Mouse (Mus musculus) hindbrain, embryonic 12.5 days (tissue): Measurements from ENCODE around the gene Lmo7. TPM values are rescaled to one million over a fixed set of nuclear protein-coding genes. Genes with fewer than 3 reads are reported as not detected.

Experiments
- ATAC-seq: fragments of 200-750 bp; cut with Nextera tagmentation; 2 replicates; pipeline ENCODE4 v1.8.0; 2017; ENCODE audit warnings: moderate TSS enrichment; ENCODE audit not compliant: low FRiP score
- H3K27ac ChIP-seq: fragments of 300-500 bp; sonication (generic); 2 replicates; pipeline ENCODE4 v1.5.1; 2016; ENCODE audit warnings: mild to moderate bottlenecking
- H3K27me3 ChIP-seq: fragments of 300-500 bp; sonication (generic); 2 replicates; pipeline ENCODE4 v1.6.1; 2016; ENCODE audit warnings: mild to moderate bottlenecking
- H3K36me3 ChIP-seq: fragments of 300-500 bp; sonication (generic); 2 replicates; pipeline ENCODE4 v1.6.1; 2016; ENCODE audit warnings: mild to moderate bottlenecking
- H3K4me1 ChIP-seq: fragments of 300-500 bp; sonication (generic); 2 replicates; pipeline ENCODE4 v1.6.1; 2016
- H3K4me2 ChIP-seq: fragments of 300-500 bp; sonication (generic); replicated peaks from 2 replicates; pipeline ENCODE4 v1.6.1; 2016; ENCODE audit warnings: mild to moderate bottlenecking
- H3K4me3 ChIP-seq: fragments of 300-500 bp; sonication (generic); 2 replicates; pipeline ENCODE4 v1.5.1; 2016; ENCODE audit warnings: mild to moderate bottlenecking
- H3K9ac ChIP-seq: fragments of 300-500 bp; sonication (generic); 2 replicates; pipeline ENCODE4 v1.6.1; 2016; ENCODE audit warnings: mild to moderate bottlenecking, moderate library complexity
- H3K9me3 ChIP-seq: fragments of 300-500 bp; sonication (generic); replicated peaks from 2 replicates; pipeline ENCODE4 v1.6.1; 2016; ENCODE audit warnings: mild to moderate bottlenecking
- WGBS: fragments of 180-500 bp; shearing (Covaris S2); methylation state at CpG from one replicate; pipeline ENCODE4 v1.1.7; 2016; 5-methylcytosine and 5-hydroxymethylcytosine counted together
- polyA plus RNA-seq: library from polyadenylated mRNA; unstranded; fragments of >200 nt; fragmentation: Nextera tagmentation; extraction: Ambion mirVana; gene quantifications from 2 replicates; pipeline ENCODE4 v1.2.1, GENCODE M21; 2016

Gene Lmo7
- polyA plus RNA-seq, 1 experiment from 2014 or later: 4.2 TPM

DNA sequence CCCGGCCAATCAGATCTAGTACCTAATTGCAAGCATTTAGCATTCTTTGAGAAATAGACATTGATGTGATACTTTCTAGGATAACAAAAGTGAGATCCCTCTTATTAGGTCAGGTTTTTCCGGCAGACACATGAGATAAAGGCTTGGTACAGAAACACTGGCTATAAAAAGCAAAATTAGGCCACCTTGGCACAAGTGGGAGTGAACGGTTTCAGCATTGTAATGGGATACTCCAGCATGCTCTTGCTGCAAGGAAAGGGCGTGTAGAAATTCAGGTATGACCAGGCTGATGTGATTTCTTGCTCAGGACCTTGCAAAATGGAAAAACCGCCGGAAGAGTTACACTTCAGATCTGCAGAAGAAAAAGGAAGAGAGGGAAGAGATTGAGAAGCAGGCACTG is 168.5 kb downstream of the Lmo7 start:
- H3K4me1 ChIP-seq: no peaks in the 10 kb centered on the region
- H3K27me3 ChIP-seq: no peaks in the 10 kb centered on the region
- H3K4me3 ChIP-seq: no peak overlapping the region
- no peaks in the 10 kb centered on the region for H3K9me3 ChIP-seq
- H3K9ac ChIP-seq: no peak overlapping the region
- H3K4me2 ChIP-seq: no peak overlapping the region
- H3K27ac ChIP-seq: no peak overlapping the region
- no peak for ATAC-seq
- H3K36me3 ChIP-seq: no peaks in the 10 kb centered on the region
- 85% methylated on average over 6 of the region's 6 CpGs for WGBS

DNA sequence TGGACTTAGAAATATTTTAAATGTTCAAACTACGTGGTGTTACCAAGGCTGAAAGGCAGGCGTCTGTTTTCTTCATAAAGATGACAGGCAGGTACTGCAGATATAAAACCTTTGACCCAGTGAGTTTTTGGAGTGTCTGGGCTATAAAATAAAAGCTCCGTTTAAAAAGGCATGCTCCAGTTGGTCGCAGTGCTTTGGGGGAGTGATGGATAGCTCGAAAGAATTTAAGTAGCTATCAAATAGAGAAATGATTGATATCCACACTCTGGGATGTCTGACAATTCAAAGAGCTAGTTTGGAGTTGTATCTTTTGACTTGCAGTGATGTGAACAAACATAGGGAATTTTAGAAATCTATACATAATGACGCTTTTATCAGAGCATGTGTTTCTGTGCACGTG is 171.7 kb downstream of the Lmo7 start:
- 73% methylated on average over 7 of the region's 7 CpGs for WGBS
- ATAC-seq: no peak
- no peaks in the 10 kb centered on the region for H3K36me3 ChIP-seq
- H3K27ac ChIP-seq: no peak overlapping the region
- H3K27me3 ChIP-seq: no peaks in the 10 kb centered on the region
- no peaks in the 10 kb centered on the region for H3K9me3 ChIP-seq
- no peaks in the 10 kb centered on the region for H3K4me1 ChIP-seq
- H3K9ac ChIP-seq: no peak overlapping the region
- no peak overlapping the region for H3K4me3 ChIP-seq
- H3K4me2 ChIP-seq: no peak overlapping the region

DNA sequence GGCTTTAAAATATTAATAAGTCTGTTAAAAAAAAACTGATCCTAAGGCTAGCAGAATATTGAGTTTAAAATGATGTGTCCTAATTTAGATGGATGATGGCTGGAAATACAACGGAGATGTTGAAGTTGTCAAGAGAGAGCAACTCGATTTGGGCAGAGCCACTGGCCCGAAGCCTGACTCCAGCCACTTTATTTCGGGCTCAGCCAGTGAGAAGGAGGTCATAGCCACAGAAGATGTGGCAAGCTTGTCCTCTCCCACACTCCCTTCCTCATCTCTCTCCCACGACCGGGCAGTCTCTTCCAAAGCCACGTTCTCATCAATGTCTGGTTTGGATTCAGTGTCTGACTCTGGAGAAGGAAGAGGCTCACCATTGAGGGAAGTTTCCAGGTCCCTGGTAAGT is 172.2 kb downstream of the Lmo7 start:
- WGBS: 86% methylated on average over 7 of the region's 7 CpGs
- no peak overlapping the region for H3K9ac ChIP-seq
- H3K4me3 ChIP-seq: no peak overlapping the region
- H3K27me3 ChIP-seq: no peaks in the 10 kb centered on the region
- no peak overlapping the region for H3K27ac ChIP-seq
- H3K4me2 ChIP-seq: no peak overlapping the region
- H3K36me3 ChIP-seq: no peaks in the 10 kb centered on the region
- no peaks in the 10 kb centered on the region for H3K4me1 ChIP-seq
- ATAC-seq: no peak
- H3K9me3 ChIP-seq: no peaks in the 10 kb centered on the region

DNA sequence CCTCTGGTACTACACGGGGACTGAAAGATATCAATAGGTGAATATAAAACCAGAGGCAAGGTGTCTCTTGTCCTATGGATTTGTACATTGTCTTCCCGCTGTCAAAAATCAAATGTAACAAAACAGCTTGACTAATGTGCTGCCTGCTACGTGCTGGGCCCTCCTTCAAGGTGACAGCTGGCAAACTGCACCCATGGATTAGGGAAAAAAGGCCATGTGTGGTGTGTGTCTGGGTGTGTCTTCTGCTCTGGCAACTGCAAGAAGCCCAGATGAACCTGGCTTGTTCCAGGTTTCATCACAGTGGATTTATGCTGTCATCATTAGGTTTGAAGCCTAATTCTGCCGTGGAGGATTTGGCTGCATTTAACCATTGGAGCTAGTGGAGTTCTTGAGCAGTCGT is 174.0 kb downstream of the Lmo7 start:
- Histone ChIP-seq H3K9me3 (no peaks in the 10 kb centered on the region), H3K27me3 (no peaks in the 10 kb centered on the region), H3K27ac (no peak overlapping the region), H3K4me3 (no peak overlapping the region), H3K36me3 (no peaks in the 10 kb centered on the region), H3K4me1 (no peaks in the 10 kb centered on the region), H3K9ac (no peak overlapping the region), H3K4me2 (no peak overlapping the region)
- no peak for ATAC-seq
- WGBS: 87% methylated on average over 5 of the region's 5 CpGs

DNA sequence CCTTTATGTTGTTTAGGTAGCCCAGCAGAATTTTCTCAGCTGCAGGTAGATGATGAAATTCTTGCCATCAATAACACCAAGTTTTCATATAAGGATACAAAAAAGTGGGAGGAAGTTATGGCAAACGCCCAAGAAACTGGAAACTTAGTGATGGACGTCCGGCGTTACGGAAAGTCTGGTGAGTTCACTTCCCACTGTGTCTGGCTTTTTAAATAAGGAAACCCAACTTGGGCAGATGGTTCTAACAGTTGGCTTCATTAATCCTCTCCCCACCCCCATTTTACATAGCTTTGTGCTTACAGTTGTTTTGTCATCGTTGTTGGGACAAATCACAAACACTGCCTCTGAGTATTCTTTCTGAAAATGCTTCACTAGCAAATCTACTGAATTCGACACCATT is 182.2 kb downstream of the Lmo7 start:
- no peak overlapping the region for H3K4me3 ChIP-seq
- no peak overlapping the region for H3K27ac ChIP-seq
- no peaks in the 10 kb centered on the region for H3K4me1 ChIP-seq
- ATAC-seq: no peak
- no peaks in the 10 kb centered on the region for H3K27me3 ChIP-seq
- no peak overlapping the region for H3K9ac ChIP-seq
- WGBS: 84% methylated on average over 7 of the region's 7 CpGs
- no peaks in the 10 kb centered on the region for H3K9me3 ChIP-seq
- no peak overlapping the region for H3K4me2 ChIP-seq
- H3K36me3 ChIP-seq: no peaks in the 10 kb centered on the region

DNA sequence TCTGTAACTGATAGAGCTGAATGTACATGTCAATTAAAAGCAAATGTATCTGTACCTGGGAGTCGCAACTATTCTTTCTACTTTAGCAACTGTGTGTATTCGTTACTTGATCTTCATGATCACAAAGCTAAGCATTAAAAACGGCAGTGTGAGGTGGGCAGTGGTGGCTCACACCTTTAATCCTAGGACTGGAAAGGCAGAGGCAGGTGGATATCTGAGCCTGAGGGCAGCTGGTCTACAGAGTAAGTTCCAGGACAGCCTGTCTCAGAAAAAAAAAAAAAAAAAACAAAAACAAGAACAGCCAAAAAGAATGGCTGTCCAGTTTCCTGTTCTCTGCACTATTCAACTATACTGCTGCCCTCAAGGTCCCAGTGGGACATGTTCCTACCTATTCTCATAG is 182.6 kb downstream of the Lmo7 start:
- H3K36me3 ChIP-seq: no peaks in the 10 kb centered on the region
- ATAC-seq: no peak
- 90% methylated on average over 3 of the region's 3 CpGs for WGBS
- no peak overlapping the region for H3K4me3 ChIP-seq
- no peaks in the 10 kb centered on the region for H3K9me3 ChIP-seq
- H3K4me1 ChIP-seq: no peaks in the 10 kb centered on the region
- H3K9ac ChIP-seq: no peak overlapping the region
- H3K27ac ChIP-seq: no peak overlapping the region
- no peak overlapping the region for H3K4me2 ChIP-seq
- H3K27me3 ChIP-seq: no peaks in the 10 kb centered on the region

DNA sequence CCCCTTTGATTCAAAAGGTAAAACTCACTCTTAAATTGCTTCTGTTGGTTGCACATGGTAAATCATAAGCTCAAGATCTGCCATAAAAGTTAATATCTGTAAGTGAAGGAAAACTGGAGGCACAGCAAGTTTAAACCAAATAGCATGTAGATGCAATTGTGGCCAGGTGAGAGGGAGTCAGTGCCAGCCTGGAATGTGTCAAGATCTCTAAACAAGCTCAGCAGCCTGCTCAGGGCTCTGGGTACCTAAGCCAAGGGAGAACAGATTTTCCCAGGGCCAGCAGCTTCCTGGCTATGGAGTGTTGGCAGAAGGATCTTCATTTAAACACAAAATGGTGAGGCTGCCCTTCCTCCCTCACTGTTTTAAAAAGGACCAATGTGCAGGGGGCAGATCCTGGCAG is 184.6 kb downstream of the Lmo7 start:
- no peaks in the 10 kb centered on the region for H3K4me1 ChIP-seq
- H3K4me3 ChIP-seq: no peak overlapping the region
- H3K4me2 ChIP-seq: no peak overlapping the region
- ATAC-seq: no peak
- H3K27me3 ChIP-seq: no peaks in the 10 kb centered on the region
- H3K27ac ChIP-seq: no peak overlapping the region
- H3K36me3 ChIP-seq: no peaks in the 10 kb centered on the region
- H3K9ac ChIP-seq: no peak overlapping the region
- no peaks in the 10 kb centered on the region for H3K9me3 ChIP-seq

DNA sequence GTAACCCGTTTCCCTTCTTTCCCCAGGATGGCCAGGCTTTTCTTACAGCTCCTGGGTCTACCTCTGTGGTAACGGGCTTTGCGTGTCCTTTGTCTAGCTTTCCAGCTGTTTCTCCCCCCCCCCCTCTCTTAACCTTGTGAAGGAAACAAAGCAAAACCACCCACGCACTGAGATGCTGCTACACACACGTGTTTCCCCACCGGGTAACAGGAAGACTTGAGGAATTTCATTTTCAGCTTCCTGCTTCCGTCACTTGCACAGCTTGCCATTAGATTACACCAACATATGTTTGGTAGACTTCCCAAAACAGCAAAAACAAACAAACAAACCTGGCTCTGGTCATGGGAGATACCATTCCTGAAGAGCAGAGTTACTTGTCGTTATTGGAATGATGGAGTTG is 186.1 kb downstream of the Lmo7 start:
- Histone ChIP-seq H3K27me3 (no peaks in the 10 kb centered on the region), H3K4me3 (no peak overlapping the region), H3K4me1 (no peaks in the 10 kb centered on the region), H3K9ac (no peak overlapping the region), H3K9me3 (no peaks in the 10 kb centered on the region), H3K27ac (no peak overlapping the region), H3K36me3 (no peaks in the 10 kb centered on the region), H3K4me2 (no peak overlapping the region)
- no peak for ATAC-seq
- WGBS: 73% methylated on average over 8 of the region's 8 CpGs

DNA sequence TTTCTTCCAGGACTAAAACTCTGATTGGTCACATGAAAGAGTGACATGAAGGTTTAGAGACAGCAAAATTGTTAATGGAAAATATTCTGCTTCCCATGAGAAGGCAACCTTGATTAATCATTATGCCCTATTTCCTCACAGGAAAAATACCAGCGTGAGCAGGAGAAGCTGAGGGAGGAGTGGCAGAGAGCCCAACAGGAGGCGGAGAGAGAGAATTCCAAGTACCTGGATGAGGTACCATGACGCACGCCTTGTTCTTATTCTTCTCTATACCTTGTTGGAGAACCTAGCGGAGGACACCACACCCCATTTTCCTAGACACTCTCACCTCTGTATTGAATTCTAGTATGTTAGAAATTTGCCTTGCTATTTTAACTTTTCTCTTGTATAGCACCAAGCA is 188.7 kb downstream of the Lmo7 start:
- no peaks in the 10 kb centered on the region for H3K9me3 ChIP-seq
- no peaks in the 10 kb centered on the region for H3K36me3 ChIP-seq
- no peaks in the 10 kb centered on the region for H3K27me3 ChIP-seq
- no peak overlapping the region for H3K4me3 ChIP-seq
- no peak for ATAC-seq
- H3K4me1 ChIP-seq: no peaks in the 10 kb centered on the region
- no peak overlapping the region for H3K4me2 ChIP-seq
- H3K27ac ChIP-seq: no peak overlapping the region
- no peak overlapping the region for H3K9ac ChIP-seq
- 91% methylated on average over 5 of the region's 5 CpGs for WGBS

DNA sequence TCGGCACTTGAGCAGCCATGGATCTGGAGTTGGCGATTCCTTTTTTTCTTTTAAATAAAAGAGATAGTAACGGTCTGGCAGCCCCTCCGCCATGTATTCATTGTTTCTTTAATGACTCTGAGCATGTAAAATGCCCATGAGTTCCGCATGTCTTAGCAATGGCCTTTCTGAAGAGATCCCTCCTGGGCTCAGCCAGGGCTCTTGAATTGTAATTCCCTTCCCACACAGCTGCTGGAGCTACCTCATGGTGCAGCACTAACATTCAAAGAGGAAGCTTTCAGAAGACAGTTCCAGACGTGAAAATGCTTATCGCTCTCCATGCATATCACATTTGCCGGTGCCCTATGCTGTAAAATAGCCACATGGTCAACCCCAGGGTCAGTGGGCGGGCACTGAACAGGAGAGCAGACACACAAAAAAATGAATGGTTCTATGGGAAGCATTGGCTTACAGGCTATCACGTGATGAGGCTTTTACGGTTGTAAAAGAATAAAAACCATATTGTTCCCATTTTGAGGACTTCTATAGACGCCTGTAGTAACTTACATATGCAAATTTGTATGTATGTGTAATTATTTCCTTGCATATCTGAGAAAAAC is 198.0 kb downstream of the Lmo7 start:
- peak; percentile 50 for ATAC-seq
- Histone ChIP-seq H3K9me3 (0 out of 2 replicates have a peak, but pooled peaks cover 3% of the 10 kb centered on the region), H3K27ac (no peak overlapping the region), H3K27me3 (no peaks in the 10 kb centered on the region), H3K4me1 (peaks cover 7% of the 10 kb centered on the region; the same call in 1 of the 2 replicates), H3K4me2 (no peak overlapping the region), H3K9ac (no peak overlapping the region), H3K4me3 (no peak overlapping the region), H3K36me3 (no peaks in the 10 kb centered on the region)
- WGBS: 45% methylated on average over 12 of the region's 12 CpGs

DNA sequence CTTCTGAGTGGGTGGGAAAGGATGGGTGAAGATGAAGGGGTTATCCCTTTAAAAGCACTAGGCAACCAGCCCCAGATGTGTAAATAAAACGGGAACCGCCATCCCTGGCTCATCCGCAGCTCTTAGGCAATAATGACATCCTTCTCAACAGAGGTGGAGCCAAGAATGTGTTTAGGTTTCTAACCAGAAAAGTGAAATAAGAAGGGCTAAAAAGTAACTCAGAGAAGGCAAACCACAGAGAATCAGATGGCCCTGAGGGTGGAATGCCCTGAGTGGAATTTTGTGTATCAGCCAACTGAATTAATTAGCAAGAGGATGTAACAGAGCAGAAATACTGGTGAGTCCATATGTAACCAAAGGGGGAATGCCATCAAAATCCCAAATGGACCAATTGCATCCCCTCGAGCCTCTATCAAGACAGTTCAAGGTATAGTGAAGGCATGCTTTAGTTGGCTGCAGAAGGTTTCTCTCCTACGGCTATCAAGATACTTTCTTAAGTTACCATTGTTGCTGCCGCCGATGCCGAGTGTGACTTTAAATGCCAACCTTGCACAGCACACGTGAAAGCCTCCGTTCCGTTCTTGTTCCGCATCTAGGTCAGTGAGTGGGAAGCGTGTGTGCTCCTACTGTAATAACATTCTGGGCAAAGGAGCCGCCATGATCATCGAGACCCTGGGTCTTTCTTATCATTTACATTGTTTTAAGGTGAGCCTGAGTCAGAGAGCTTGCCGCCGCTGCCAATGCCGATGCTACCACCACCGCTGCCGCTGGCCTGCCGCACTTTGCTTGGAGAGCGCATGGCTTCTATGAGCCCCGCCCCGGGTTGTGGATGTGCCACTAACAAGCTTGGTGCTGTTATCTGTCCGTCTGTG is 201.1 kb downstream of the Lmo7 start:
- ATAC-seq: no peak
- 94% methylated on average over 25 of the region's 25 CpGs for WGBS
- H3K9ac ChIP-seq: no peak overlapping the region

DNA sequence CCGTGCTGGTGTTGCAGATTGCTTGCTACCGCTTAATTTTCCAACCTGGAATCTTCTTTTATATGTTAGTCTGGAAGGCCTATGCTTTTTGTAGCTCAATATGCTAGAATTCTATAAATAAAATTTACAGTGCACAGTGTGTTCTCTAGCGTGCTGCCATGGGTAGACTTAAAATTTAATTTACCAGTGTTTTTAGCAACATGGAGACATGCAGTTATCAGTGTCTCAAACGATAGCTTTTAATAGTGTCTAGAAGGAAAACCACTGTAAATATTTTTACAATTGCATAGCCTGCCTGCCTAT is 201.6 kb downstream of the Lmo7 start:
- no peaks in the 10 kb centered on the region for H3K27me3 ChIP-seq
- H3K36me3 ChIP-seq: no peaks in the 10 kb centered on the region
- 96% methylated on average over 4 of the region's 4 CpGs for whole genome bisulfite sequencing
- 0 out of 2 replicates have a peak, but pooled peaks cover 3% of the 10 kb centered on the region for H3K9me3 ChIP-seq
- no peak for ATAC-seq
- peaks cover 4% of the 10 kb centered on the region; the same call in 1 of the 2 replicates for H3K4me1 ChIP-seq
- no peak overlapping the region for H3K4me2 ChIP-seq
- H3K4me3 ChIP-seq: no peak overlapping the region
- H3K9ac ChIP-seq: no peak overlapping the region
- no peak overlapping the region for H3K27ac ChIP-seq

More for the DNA sequence above, 201.1 kb downstream of the Lmo7 start:
- no peak overlapping the region for H3K4me2 ChIP-seq
- H3K4me1 ChIP-seq: peaks cover 7% of the 10 kb centered on the region; the same call in 1 of the 2 replicates
- no peaks in the 10 kb centered on the region for H3K36me3 ChIP-seq
- no peak overlapping the region for H3K4me3 ChIP-seq
- no peak overlapping the region for H3K27ac ChIP-seq
- H3K27me3 ChIP-seq: no peaks in the 10 kb centered on the region
- H3K9me3 ChIP-seq: 0 out of 2 replicates have a peak, but pooled peaks cover 3% of the 10 kb centered on the region

DNA sequence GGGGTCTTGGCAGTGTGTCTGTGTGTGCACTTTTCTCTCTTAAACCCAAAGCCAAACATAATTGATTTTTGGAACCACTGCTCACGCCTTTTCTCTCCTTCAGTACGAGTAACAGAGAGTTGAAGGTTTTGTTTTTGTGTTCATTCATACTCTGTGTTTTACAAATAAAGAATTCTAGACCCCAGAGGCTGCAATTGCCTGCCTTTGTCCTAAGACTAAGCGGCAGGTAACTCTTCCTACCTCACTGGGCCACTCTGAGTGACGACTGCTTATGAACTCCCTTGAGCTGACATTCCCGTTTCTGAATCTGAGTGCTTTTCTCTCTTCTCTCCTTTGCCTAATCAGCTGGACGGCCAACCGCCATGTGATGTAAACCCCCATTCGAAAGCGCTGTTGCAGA is 203.8 kb downstream of the Lmo7 start:
- Histone ChIP-seq H3K27me3 (no peaks in the 10 kb centered on the region), H3K36me3 (no peaks in the 10 kb centered on the region), H3K4me2 (no peak overlapping the region), H3K27ac (no peak overlapping the region), H3K4me3 (no peak overlapping the region), H3K9ac (no peak overlapping the region), H3K4me1 (no peaks in the 10 kb centered on the region), H3K9me3 (0 out of 2 replicates have a peak, but pooled peaks cover 3% of the 10 kb centered on the region)
- ATAC-seq: no peak
- WGBS: 81% methylated on average over 9 of the region's 9 CpGs
